Mouse (Mus musculus): ENCODE results near the gene Cpne6. TPM values are rescaled to one million over a fixed set of nuclear protein-coding genes. Genes with fewer than 3 reads are reported as not detected.

Gene Cpne6
- polyA plus RNA-seq, 1 experiment from 2014 or later = 0.09 TPM

Other genes starting within 250 kb of the Cpne6 start
- gene Dhrs4, start 31.7 kb upstream of the Cpne6 start, polyA plus RNA-seq (2015; fragmentation: Nextera tagmentation; extraction: Ambion mirVana) = 78.9 and 80.8 TPM in 2 replicates
- gene Carmil3, start 19.8 kb upstream of the Cpne6 start, polyA plus RNA-seq (2015; fragmentation: Nextera tagmentation; extraction: Ambion mirVana) = 0.55 and 0.58 TPM in 2 replicates
- gene Nrl, start 14.5 kb downstream of the Cpne6 start, polyA plus RNA-seq (2015; fragmentation: Nextera tagmentation; extraction: Ambion mirVana) = not detected in 2 replicates
- 32.2 and 34.5 TPM in 2 replicates for gene Pck2, start 29.8 kb downstream of the Cpne6 start, polyA plus RNA-seq (2015; fragmentation: Nextera tagmentation; extraction: Ambion mirVana)
- gene Dcaf11, start 49.6 kb downstream of the Cpne6 start, polyA plus RNA-seq (2015; fragmentation: Nextera tagmentation; extraction: Ambion mirVana) = 48.9 and 59.1 TPM in 2 replicates
- gene A730061H03Rik, start 50.0 kb downstream of the Cpne6 start, polyA plus RNA-seq (2015; fragmentation: Nextera tagmentation; extraction: Ambion mirVana) = 1.6 and 1.8 TPM in 2 replicates
- 0.51 and 0.53 TPM in 2 replicates for gene Fitm1, start 65.2 kb downstream of the Cpne6 start, polyA plus RNA-seq (2015; fragmentation: Nextera tagmentation; extraction: Ambion mirVana)
- 103 and 111 TPM in 2 replicates for gene Psme1, start 67.7 kb downstream of the Cpne6 start, polyA plus RNA-seq (2015; fragmentation: Nextera tagmentation; extraction: Ambion mirVana)
- gene Emc9, start 74.9 kb downstream of the Cpne6 start, polyA plus RNA-seq (2015; fragmentation: Nextera tagmentation; extraction: Ambion mirVana) = 31.9 and 35.8 TPM in 2 replicates
- 202 and 224 TPM in 2 replicates for gene Psme2, start 80.7 kb downstream of the Cpne6 start, polyA plus RNA-seq (2015; fragmentation: Nextera tagmentation; extraction: Ambion mirVana)
- 9.0 and 12.6 TPM in 2 replicates for gene Rnf31, start 81.3 kb downstream of the Cpne6 start, polyA plus RNA-seq (2015; fragmentation: Nextera tagmentation; extraction: Ambion mirVana)
- gene Irf9, start 93.1 kb downstream of the Cpne6 start, polyA plus RNA-seq (2015; fragmentation: Nextera tagmentation; extraction: Ambion mirVana) = 14.8 and 16.4 TPM in 2 replicates
- gene Rec8, start 107.6 kb downstream of the Cpne6 start, polyA plus RNA-seq (2015; fragmentation: Nextera tagmentation; extraction: Ambion mirVana) = 1.6 and 1.7 TPM in 2 replicates
- gene Ipo4, start 125.5 kb downstream of the Cpne6 start, polyA plus RNA-seq (2015; fragmentation: Nextera tagmentation; extraction: Ambion mirVana) = 35.2 and 36.5 TPM in 2 replicates
- 1.4 and 1.7 TPM in 2 replicates for gene Gm49378, start 127.5 kb downstream of the Cpne6 start, polyA plus RNA-seq (2015; fragmentation: Nextera tagmentation; extraction: Ambion mirVana)
- gene Tm9sf1, start 133.4 kb downstream of the Cpne6 start, polyA plus RNA-seq (2015; fragmentation: Nextera tagmentation; extraction: Ambion mirVana) = 53.3 and 59.4 TPM in 2 replicates
- gene Tssk4, start 139.7 kb downstream of the Cpne6 start, polyA plus RNA-seq (2015; fragmentation: Nextera tagmentation; extraction: Ambion mirVana) = 0.16 and 0.27 TPM in 2 replicates
- gene Mdp1, start 150.1 kb downstream of the Cpne6 start, polyA plus RNA-seq (2015; fragmentation: Nextera tagmentation; extraction: Ambion mirVana) = 23.1 and 24.2 TPM in 2 replicates
- 29.6 and 33.0 TPM in 2 replicates for gene Gmpr2, start 161.5 kb downstream of the Cpne6 start, polyA plus RNA-seq (2015; fragmentation: Nextera tagmentation; extraction: Ambion mirVana)
- gene Nedd8, start 161.7 kb downstream of the Cpne6 start, polyA plus RNA-seq (2015; fragmentation: Nextera tagmentation; extraction: Ambion mirVana) = 325 TPM in 2 replicates
- 21.1 and 26.3 TPM in 2 replicates for gene Tinf2, start 171.4 kb downstream of the Cpne6 start, polyA plus RNA-seq (2015; fragmentation: Nextera tagmentation; extraction: Ambion mirVana)
- 1.5 and 2.0 TPM in 2 replicates for gene Tgm1, start 203.5 kb downstream of the Cpne6 start, polyA plus RNA-seq (2015; fragmentation: Nextera tagmentation; extraction: Ambion mirVana)
- 12.9 and 14.7 TPM in 2 replicates for gene Rabggta, start 211.8 kb downstream of the Cpne6 start, polyA plus RNA-seq (2015; fragmentation: Nextera tagmentation; extraction: Ambion mirVana)
- gene Dhrs1, start 235.2 kb downstream of the Cpne6 start, polyA plus RNA-seq (2015; fragmentation: Nextera tagmentation; extraction: Ambion mirVana) = 36.1 and 36.4 TPM in 2 replicates
- gene Nop9, start 235.2 kb downstream of the Cpne6 start, polyA plus RNA-seq (2015; fragmentation: Nextera tagmentation; extraction: Ambion mirVana) = 41.9 and 42.8 TPM in 2 replicates
- gene Cideb, start 248.0 kb downstream of the Cpne6 start, polyA plus RNA-seq (2015; fragmentation: Nextera tagmentation; extraction: Ambion mirVana) = 21.1 and 21.3 TPM in 2 replicates